ENCODE assay signal across 10 mouse cellular contexts in the genomic region with DNA sequence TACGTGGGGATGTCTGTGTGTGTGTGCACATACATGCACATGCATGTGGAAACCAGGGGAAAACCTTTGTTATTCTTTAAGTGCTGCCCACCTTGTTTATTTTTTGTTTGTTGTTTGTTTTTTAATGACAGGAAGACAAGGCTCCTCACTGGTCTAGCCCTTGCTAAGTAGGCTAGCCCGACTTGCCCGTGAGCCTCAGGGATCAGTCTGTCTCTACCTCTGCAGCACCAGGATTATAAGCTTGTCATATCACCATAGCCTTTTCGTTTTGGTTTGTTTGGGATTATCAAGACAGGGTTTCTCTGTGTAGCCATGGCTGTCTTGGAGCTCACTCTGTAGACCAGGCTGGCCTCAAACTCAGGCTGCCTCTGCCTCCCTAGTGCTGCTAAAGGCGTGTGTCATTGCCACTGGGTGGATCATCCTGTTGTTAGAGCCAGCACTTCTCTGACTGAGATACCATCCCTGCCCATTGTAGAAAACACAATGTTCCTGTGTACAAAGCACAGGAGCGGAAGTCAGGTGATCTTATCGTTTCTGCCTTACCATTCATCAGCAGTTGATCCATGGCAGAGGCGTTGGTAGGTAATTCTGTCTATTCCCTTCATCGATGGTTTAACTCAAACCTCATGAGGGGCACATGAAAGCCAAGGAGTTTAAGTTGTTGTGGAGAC. TPM values are rescaled to one million over a fixed set of nuclear protein-coding genes. Genes with fewer than 3 reads are reported as not detected.
DNase-seq lines count a peak whose midpoint lies in the region; ATAC-seq and TF ChIP-seq lines count a peak whose summit lies in the region.
"Had no signal": no experiment of that assay in that cellular context is flagged by ENCODE, and none has a peak within 500 bp of the region (broad histone marks: within the 10 kb centered on the region; RNA-seq: fewer than 3 reads in every experiment).

No protein-coding gene starts in this region.

- no peaks in the 10 kb centered on the region for H3K36me3 ChIP-seq in hindbrain, embryonic 10.5 days
- H3K36me3 ChIP-seq in hindbrain, postnatal 0 days (ENCODE audit: insufficient read depth, low read length) = no peaks in the 10 kb centered on the region
- H3K36me3 ChIP-seq in embryonic facial prominence, embryonic 11.5 days (replicated peaks; ENCODE audit: control insufficient read depth, insufficient read depth, low read depth, low read length) = no peaks in the 10 kb centered on the region
- no peaks in the 10 kb centered on the region for H3K36me3 ChIP-seq in midbrain, embryonic 13.5 days

- DNase-seq in hindbrain, embryonic 10.5 days (ENCODE audit: low spot score) = no peak
- DNase-seq in hindbrain, postnatal 0 days (ENCODE audit: low spot score) = no peak
- no peak for DNase-seq in embryonic facial prominence, embryonic 11.5 days (ENCODE audit: low spot score)
- peak; percentile 16 for DNase-seq in induced T-regulatory cell, adult 2 months (ENCODE audit: low read depth)
- DNase-seq in MN1 (ENCODE audit: low spot score) = no peak
- DNase-seq in thymus, postnatal 25 days = no peak
- DNase-seq in right cerebral cortex, postnatal 10 days (ENCODE audit: low spot score in 2 of 2) = no peak

- 0 out of 2 replicates have a peak overlapping the region, but pooled peaks have one; percentile 45 for H3K27ac ChIP-seq in hindbrain, embryonic 10.5 days
- no peak overlapping the region for H3K27ac ChIP-seq in hindbrain, postnatal 0 days
- no peak overlapping the region for H3K27ac ChIP-seq in embryonic facial prominence, embryonic 11.5 days (replicated peaks; ENCODE audit: low read depth, low read length)
- no peak overlapping the region for H3K27ac ChIP-seq in midbrain, embryonic 13.5 days
- H3K27ac ChIP-seq: kidney, postnatal 0 days had no signal

- H3K4me1 ChIP-seq in hindbrain, embryonic 10.5 days (replicated peaks) = peaks cover 15% of the 10 kb centered on the region
- peaks cover 10% of the 10 kb centered on the region; the same call in 1 of the 2 replicates for H3K4me1 ChIP-seq in hindbrain, postnatal 0 days (ENCODE audit: insufficient read depth, low read length)
- no peaks in the 10 kb centered on the region for H3K4me1 ChIP-seq in embryonic facial prominence, embryonic 11.5 days (ENCODE audit: control insufficient read depth, insufficient read depth, low read length)
- peaks cover 6% of the 10 kb centered on the region for H3K4me1 ChIP-seq in midbrain, embryonic 13.5 days (replicated peaks)

- H3K9ac ChIP-seq in hindbrain, postnatal 0 days (replicated peaks; ENCODE audit: low read length) = no peak overlapping the region
- H3K9ac ChIP-seq in embryonic facial prominence, embryonic 11.5 days (replicated peaks; ENCODE audit: low read length) = no peak overlapping the region
- no peak overlapping the region for H3K9ac ChIP-seq in midbrain, embryonic 13.5 days (replicated peaks)

- 89% methylated on average over 9 of the region's 9 CpGs for WGBS in hindbrain, embryonic 10.5 days
- 86% methylated on average over 9 of the region's 9 CpGs for WGBS in hindbrain, postnatal 0 days
- WGBS in embryonic facial prominence, embryonic 11.5 days = 86% methylated on average over 9 of the region's 9 CpGs
- 87% methylated on average over 9 of the region's 9 CpGs for WGBS in midbrain, embryonic 13.5 days

- no peak for TF ChIP-seq CTCF in hindbrain, postnatal 0 days (IDR thresholded peaks at IDR 0.05; ENCODE audit: low read depth)

- H3K27me3 ChIP-seq in hindbrain, embryonic 10.5 days (ENCODE audit: insufficient read depth, poor library complexity, severe bottlenecking) = no peaks in the 10 kb centered on the region
- no peaks in the 10 kb centered on the region for H3K27me3 ChIP-seq in hindbrain, postnatal 0 days (ENCODE audit: insufficient read depth, low read length)
- H3K27me3 ChIP-seq in embryonic facial prominence, embryonic 11.5 days (ENCODE audit: control insufficient read depth, insufficient read depth, low read length) = no peaks in the 10 kb centered on the region
- H3K27me3 ChIP-seq in midbrain, embryonic 13.5 days = no peaks in the 10 kb centered on the region

- H3K4me2 ChIP-seq in hindbrain, postnatal 0 days (ENCODE audit: low read depth, low read length) = no peak overlapping the region
- H3K4me2 ChIP-seq in embryonic facial prominence, embryonic 11.5 days (ENCODE audit: low read depth, low read length) = no peak overlapping the region
- no peak overlapping the region for H3K4me2 ChIP-seq in midbrain, embryonic 13.5 days (replicated peaks)

- no peak for ATAC-seq in hindbrain, postnatal 0 days
- peak; percentile 4; the same call in 1 of the 2 replicates for ATAC-seq in embryonic facial prominence, embryonic 11.5 days (replicated peaks; ENCODE audit: insufficient number of reproducible peaks, low FRiP score, low TSS enrichment, low read depth)
- ATAC-seq in midbrain, embryonic 13.5 days = peak; percentile 59

- H3K4me3 ChIP-seq in hindbrain, embryonic 10.5 days = no peak overlapping the region
- H3K4me3 ChIP-seq in hindbrain, postnatal 0 days (ENCODE audit: low read length) = no peak overlapping the region
- H3K4me3 ChIP-seq in embryonic facial prominence, embryonic 11.5 days (ENCODE audit: low read depth, low read length) = no peak overlapping the region
- H3K4me3 ChIP-seq in midbrain, embryonic 13.5 days (replicated peaks) = no peak overlapping the region

- H3K9me3 ChIP-seq in hindbrain, embryonic 10.5 days = no peaks in the 10 kb centered on the region
- no peaks in the 10 kb centered on the region for H3K9me3 ChIP-seq in hindbrain, postnatal 0 days (ENCODE audit: low read length)
- no peaks in the 10 kb centered on the region for H3K9me3 ChIP-seq in embryonic facial prominence, embryonic 11.5 days (replicated peaks; ENCODE audit: control insufficient read depth, low read length)
- no peaks in the 10 kb centered on the region for H3K9me3 ChIP-seq in midbrain, embryonic 13.5 days

RNA-seq across cellular contexts. Expression of a gene that starts 37.1 kb away (rescaled TPM):
- 0.39 and 0.65 TPM in 2 replicates for polyA plus RNA-seq in hindbrain, embryonic 10.5 days (2016; fragmentation: Nextera tagmentation; extraction: Ambion mirVana)
- total RNA-seq in hindbrain, postnatal 0 days (2014; rRNA removed) = not detected in 2 replicates
- not detected in 2 replicates for polyA plus RNA-seq in hindbrain, postnatal 0 days (2015; fragmentation: Nextera tagmentation; extraction: Ambion mirVana)
- polyA plus RNA-seq in embryonic facial prominence, embryonic 11.5 days (2014; fragmentation: Nextera tagmentation; extraction: Ambion mirVana) = 0.34 TPM in 1 of 2 replicates, not detected in the other
- 0.08 TPM in 1 of 2 replicates, not detected in the other for polyA plus RNA-seq in midbrain, embryonic 13.5 days (2015; fragmentation: Nextera tagmentation; extraction: Ambion mirVana)
- total RNA-seq: heart, adult 18-20 months had no signal
- polyA plus RNA-seq: kidney, postnatal 0 days had no signal
